Mouse (Mus musculus): Measurements from ENCODE around the gene E330014E10Rik.
"Not testable (repeated sequence)": the region's sequence is repeated elsewhere in the genome, so short reads cannot be mapped to it uniquely, and the experiment has no call there.

The E330014E10Rik gene

GRCm38 (mm10) chr5:95775690-95776089 is at the start of gene E330014E10Rik:
TSS of gene E330014E10Rik (plus strand) at chr5:95775990.
- not testable (repeated sequence) for DNase-seq (ENCODE audit: low spot score)

- not testable (repeated sequence) for DNase-seq (ENCODE audit: low spot score)
Observed at GRCm38 (mm10) chr5:95736073-95736472, 39.7 kb upstream of the E330014E10Rik start, which contains the start of gene Gm7978. TSS of gene Gm7978 (minus strand) at chr5:95736173.

GRCm38 (mm10) chr5:95741714-95742113 is 34.1 kb upstream of the E330014E10Rik start, which contains the start of gene Gm7982:
TSS of gene Gm7982 (plus strand) at chr5:95742014.
- not testable (repeated sequence) for DNase-seq (ENCODE audit: low spot score)

DNA sequence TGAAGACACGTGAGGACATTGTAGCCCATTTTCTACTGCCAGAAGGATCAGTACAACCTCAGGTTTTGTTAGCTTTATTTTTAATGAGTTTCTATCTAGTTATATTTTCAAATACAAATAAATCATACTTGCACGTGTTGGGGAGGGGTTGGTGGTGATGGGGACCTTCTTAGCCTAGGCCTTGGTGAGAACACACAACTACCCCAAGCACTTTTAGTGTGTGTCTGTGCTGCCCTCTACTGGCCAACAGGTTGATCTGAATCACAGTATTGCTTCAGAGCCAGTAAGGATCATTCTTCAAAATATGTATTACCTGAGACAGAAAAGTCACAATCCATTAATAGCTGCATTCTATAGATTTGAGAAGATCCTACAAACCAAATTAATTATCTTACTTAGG is 35.1 kb downstream of the E330014E10Rik start:
- not testable (repeated sequence) for DNase-seq (ENCODE audit: low spot score)

GRCm38 (mm10) chr5:95836580-95836979 is 60.8 kb downstream of the E330014E10Rik start:
- no peak for DNase-seq (ENCODE audit: low spot score)

GRCm38 (mm10) chr5:95854030-95854429 is 78.2 kb downstream of the E330014E10Rik start:
- no peak for DNase-seq (ENCODE audit: low spot score)
